Mouse (Mus musculus): Measurements from ENCODE around the gene Eif1. TPM values are rescaled to one million over a fixed set of nuclear protein-coding genes. Genes with fewer than 3 reads are reported as not detected.
"Not testable (repeated sequence)": the region's sequence is repeated elsewhere in the genome, so short reads cannot be mapped to it uniquely, and the experiment has no call there.

The Eif1 gene
- polyA plus RNA-seq, 1 experiment from 2014 or later, result 1,744 TPM

DNA sequence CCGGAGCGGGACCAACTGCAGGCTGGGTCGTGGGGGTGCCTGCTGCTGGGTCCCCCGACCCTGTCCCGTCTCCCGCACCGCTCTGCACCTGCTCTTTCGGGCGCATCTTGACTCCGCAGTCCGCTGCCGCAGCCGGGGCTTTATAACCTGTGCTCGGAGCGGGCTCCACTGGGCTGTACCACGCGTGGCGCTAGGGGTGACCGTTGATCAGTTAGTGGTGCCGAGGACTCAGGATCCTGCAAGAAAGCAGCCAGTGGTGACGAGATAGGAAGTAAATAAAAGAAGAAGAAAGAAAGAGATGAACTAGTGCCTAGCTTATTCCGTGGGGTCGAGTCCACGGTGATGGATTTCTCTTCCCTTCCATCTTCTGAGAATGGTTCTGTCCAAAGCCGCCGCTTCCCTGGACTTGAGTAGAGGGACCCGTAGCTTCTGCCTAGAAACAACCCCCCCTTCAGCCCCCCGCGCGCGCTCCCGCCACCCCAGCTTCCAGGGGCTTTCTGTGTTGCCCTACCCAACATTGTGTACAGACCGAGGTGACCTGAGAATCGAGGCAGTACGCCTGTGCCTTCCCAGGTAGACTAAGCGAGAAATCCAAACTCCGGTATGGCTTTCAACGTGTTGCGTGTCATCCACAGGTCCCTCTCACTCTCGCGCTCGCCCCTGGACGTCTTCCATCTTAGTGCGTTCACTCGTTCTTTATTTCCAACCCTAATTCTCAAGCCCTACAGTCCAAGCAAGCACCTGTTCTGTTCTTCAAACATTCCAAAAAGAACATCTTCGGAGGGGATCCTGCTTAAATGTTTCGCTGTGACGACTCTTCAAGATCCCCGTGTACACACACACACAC, 36.5 kb downstream of the Eif1 start, which contains the start of gene Hap1:
TSS of gene Hap1 (minus strand) at position 157 of the 847 bp plus-strand sequence.
- Histone ChIP-seq H3K27ac (ENCODE audit: low read depth, low read length) (no peak within 1 kb of the TSS), H3K4me3 (ENCODE audit: low read length) (peak within 1 kb of the TSS; percentile 70), H3K36me3 (ENCODE audit: control insufficient read depth, insufficient read depth, low read length) (no peaks in the 10 kb centered on the region), H3K4me2 (replicated peaks; ENCODE audit: low read depth, low read length) (peak within 1 kb of the TSS; percentile 98), H3K27me3 (ENCODE audit: control insufficient read depth, insufficient read depth, low read length) (peaks cover 53% of the 10 kb centered on the region), H3K9me3 (ENCODE audit: control insufficient read depth, low read length) (no peaks in the 10 kb centered on the region), H3K4me1 (ENCODE audit: control insufficient read depth, insufficient read depth, low read length) (0 out of 2 replicates have a peak, but pooled peaks cover 8% of the 10 kb centered on the region), H3K9ac (ENCODE audit: low read depth, low read length) (peak within 1 kb of the TSS; percentile 56)
- peak; percentile 59; the same call in 1 of the 2 replicates for ATAC-seq (ENCODE audit: low FRiP score, low TSS enrichment)
- 2% methylated on average over 49 of the region's 49 CpGs for whole genome bisulfite sequencing

DNA sequence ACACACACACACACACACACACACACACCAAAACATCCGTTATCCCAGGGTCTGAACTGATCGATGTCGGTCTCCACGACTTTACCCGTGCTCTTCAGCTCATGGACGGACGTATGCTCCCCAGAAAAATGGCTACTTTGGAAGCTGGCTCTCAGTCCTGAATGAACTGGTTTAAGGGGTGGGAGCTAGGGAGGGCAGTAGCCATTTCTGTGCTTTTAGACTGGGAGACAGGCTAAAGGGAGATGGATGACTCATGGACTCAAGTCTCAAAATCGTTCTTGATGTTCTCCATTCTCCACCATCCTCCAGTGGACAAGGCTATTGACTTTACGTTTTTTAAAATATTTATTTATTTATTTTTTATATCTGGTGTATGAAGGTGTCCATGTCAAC, 37.1 kb downstream of the Eif1 start:
- peak overlapping the region; percentile 70 for H3K4me3 ChIP-seq (ENCODE audit: low read length)
- H3K9ac ChIP-seq (ENCODE audit: low read depth, low read length), result 0 out of 2 replicates have a peak overlapping the region, but pooled peaks have one; percentile 56

DNA sequence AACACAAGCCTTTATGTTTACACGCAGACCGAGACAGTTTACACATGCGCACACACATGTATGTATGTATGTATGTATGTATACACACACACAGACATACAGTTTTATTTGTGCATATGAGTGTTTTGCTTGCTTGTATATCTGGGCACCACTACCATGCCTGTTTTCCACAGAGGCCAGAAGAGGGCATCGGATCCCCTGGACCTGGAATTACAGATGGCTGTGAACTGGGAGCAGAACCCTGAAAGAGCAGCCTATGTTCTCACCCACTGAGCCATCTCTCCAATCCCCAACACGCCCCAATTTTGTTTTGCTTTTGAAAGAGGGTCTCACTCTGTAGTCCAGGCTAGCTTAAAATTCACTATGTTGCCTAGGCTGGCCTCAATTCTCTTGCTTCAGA, 37.7 kb downstream of the Eif1 start:
- ATAC-seq (ENCODE audit: low FRiP score, low TSS enrichment), result no peak
- Histone ChIP-seq H3K4me2 (replicated peaks; ENCODE audit: low read depth, low read length) (no peak overlapping the region), H3K36me3 (ENCODE audit: control insufficient read depth, insufficient read depth, low read length) (no peaks in the 10 kb centered on the region), H3K9ac (ENCODE audit: low read depth, low read length) (no peak overlapping the region), H3K9me3 (ENCODE audit: control insufficient read depth, low read length) (no peaks in the 10 kb centered on the region), H3K4me1 (ENCODE audit: control insufficient read depth, insufficient read depth, low read length) (0 out of 2 replicates have a peak, but pooled peaks cover 8% of the 10 kb centered on the region), H3K27ac (ENCODE audit: low read depth, low read length) (no peak overlapping the region), H3K4me3 (ENCODE audit: low read length) (no peak overlapping the region), H3K27me3 (ENCODE audit: control insufficient read depth, insufficient read depth, low read length) (peaks cover 53% of the 10 kb centered on the region)
- 50% methylated on average over 5 of the region's 5 CpGs for WGBS

More for the DNA sequence above, 37.1 kb downstream of the Eif1 start:
- H3K36me3 ChIP-seq (ENCODE audit: control insufficient read depth, insufficient read depth, low read length), result no peaks in the 10 kb centered on the region
- H3K9me3 ChIP-seq (ENCODE audit: control insufficient read depth, low read length), result no peaks in the 10 kb centered on the region
- 0 out of 2 replicates have a peak, but pooled peaks cover 8% of the 10 kb centered on the region for H3K4me1 ChIP-seq (ENCODE audit: control insufficient read depth, insufficient read depth, low read length)
- no peak overlapping the region for H3K27ac ChIP-seq (ENCODE audit: low read depth, low read length)
- no peak for ATAC-seq (ENCODE audit: low FRiP score, low TSS enrichment)
- peak overlapping the region; percentile 98 for H3K4me2 ChIP-seq (replicated peaks; ENCODE audit: low read depth, low read length)
- H3K27me3 ChIP-seq (ENCODE audit: control insufficient read depth, insufficient read depth, low read length), result peaks cover 53% of the 10 kb centered on the region
- WGBS, result 19% methylated on average over 9 of the region's 9 CpGs

DNA sequence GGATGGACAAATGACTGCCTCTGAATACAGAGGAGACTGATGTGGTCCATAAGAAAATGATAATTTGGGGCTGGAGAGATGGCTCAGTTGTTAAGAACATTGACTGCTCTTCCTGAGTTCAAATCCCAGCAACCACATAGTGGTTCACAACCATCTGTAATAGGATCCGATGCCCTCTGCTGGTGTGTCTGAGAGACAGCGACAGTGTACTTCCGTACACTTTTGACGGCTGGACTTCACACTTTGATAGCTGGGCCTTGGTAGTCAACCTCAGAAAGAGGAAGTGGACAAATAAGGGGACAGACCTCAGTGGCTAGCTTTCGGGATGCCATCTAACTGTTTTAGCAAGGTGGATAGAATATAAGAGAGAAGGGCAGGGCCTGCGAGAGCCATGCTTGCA, 40.5 kb downstream of the Eif1 start:
- no peaks in the 10 kb centered on the region for H3K36me3 ChIP-seq (ENCODE audit: control insufficient read depth, insufficient read depth, low read length)
- H3K9me3 ChIP-seq (ENCODE audit: control insufficient read depth, low read length), result no peaks in the 10 kb centered on the region
- H3K4me1 ChIP-seq (ENCODE audit: control insufficient read depth, insufficient read depth, low read length), result 0 out of 2 replicates have a peak, but pooled peaks cover 3% of the 10 kb centered on the region
- ATAC-seq (ENCODE audit: low FRiP score, low TSS enrichment), result no peak
- H3K9ac ChIP-seq (ENCODE audit: low read depth, low read length), result no peak overlapping the region
- H3K27ac ChIP-seq (ENCODE audit: low read depth, low read length), result no peak overlapping the region
- no peak overlapping the region for H3K4me2 ChIP-seq (replicated peaks; ENCODE audit: low read depth, low read length)
- peaks cover 30% of the 10 kb centered on the region for H3K27me3 ChIP-seq (ENCODE audit: control insufficient read depth, insufficient read depth, low read length)
- no peak overlapping the region for H3K4me3 ChIP-seq (ENCODE audit: low read length)
- WGBS, result 74% methylated on average over 6 of the region's 6 CpGs

DNA sequence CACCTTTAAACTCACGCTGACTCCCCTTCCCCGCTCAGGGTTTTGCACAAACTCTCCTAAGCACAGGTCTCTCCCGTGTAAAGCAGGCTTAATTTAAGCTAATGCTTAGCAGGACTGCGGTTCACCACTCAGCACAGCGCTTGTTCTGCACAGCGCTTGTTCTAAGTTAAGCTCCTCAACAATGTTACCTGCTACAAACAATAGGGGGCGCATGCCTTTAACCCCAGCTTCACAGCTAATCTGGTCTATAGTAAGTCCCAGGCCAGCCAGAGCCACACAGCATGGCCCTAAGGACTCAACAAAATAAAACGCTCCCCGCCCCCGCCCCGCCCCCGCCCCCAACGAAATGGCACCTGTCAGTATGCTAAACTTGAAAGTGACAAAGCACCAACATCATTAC, 41.4 kb downstream of the Eif1 start:
- H3K27me3 ChIP-seq (ENCODE audit: control insufficient read depth, insufficient read depth, low read length), result peaks cover 21% of the 10 kb centered on the region
- not testable (repeated sequence) for ATAC-seq (ENCODE audit: low FRiP score, low TSS enrichment); H3K4me3 ChIP-seq (ENCODE audit: low read length); H3K4me2 ChIP-seq (replicated peaks; ENCODE audit: low read depth, low read length); H3K27ac ChIP-seq (ENCODE audit: low read depth, low read length); H3K9me3 ChIP-seq (ENCODE audit: control insufficient read depth, low read length); H3K9ac ChIP-seq (ENCODE audit: low read depth, low read length); H3K4me1 ChIP-seq (ENCODE audit: control insufficient read depth, insufficient read depth, low read length); H3K36me3 ChIP-seq (ENCODE audit: control insufficient read depth, insufficient read depth, low read length)
- no CpG with 5 or more reads among the region's 13 CpGs for WGBS

DNA sequence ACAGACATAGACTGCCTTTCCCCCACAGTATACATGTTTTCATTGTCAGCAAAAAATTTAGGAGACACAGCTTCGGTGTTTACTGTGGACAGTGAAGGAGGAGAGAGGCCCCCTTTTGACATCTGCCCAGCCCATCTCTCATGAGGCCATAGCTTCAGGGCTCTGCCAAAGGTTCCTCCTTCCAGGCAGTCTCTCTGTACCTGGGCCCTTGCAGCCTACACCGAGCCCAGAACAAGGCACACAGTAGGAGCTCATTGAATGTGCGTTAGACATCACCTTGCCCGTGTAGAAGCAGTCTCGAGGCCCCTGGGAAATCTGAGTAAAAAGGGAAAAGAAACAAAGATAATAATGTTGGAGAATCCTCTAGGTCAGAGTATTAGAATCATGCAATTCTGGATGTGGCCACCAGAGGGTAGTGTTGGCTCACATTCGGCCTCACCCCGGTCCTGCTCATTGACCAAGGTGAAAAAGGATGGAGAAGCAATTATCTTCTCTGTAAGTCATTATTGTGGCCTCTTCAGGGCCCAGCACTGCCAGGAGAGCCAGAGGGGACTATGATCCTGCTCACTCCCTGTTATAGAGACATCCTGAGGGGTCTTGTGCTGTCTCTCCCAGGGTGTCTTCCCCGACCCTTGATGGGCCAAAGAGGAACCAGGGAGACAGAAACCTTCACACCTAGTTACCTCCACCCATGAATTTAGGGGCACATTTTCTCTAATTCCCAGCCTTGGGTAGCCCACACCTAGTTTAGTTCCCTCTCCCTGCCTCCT, 42.7 kb downstream of the Eif1 start:
- peak; percentile 57; the same call in 1 of the 2 replicates for ATAC-seq (ENCODE audit: low FRiP score, low TSS enrichment)
- no peaks in the 10 kb centered on the region for H3K9me3 ChIP-seq (ENCODE audit: control insufficient read depth, low read length)
- WGBS, result 11% methylated on average over 8 of the region's 8 CpGs
- peaks cover 10% of the 10 kb centered on the region for H3K27me3 ChIP-seq (ENCODE audit: control insufficient read depth, insufficient read depth, low read length)
- H3K36me3 ChIP-seq (ENCODE audit: control insufficient read depth, insufficient read depth, low read length), result no peaks in the 10 kb centered on the region
- H3K27ac ChIP-seq (ENCODE audit: low read depth, low read length), result no peak overlapping the region
- H3K4me2 ChIP-seq (replicated peaks; ENCODE audit: low read depth, low read length), result no peak overlapping the region
- no peaks in the 10 kb centered on the region for H3K4me1 ChIP-seq (ENCODE audit: control insufficient read depth, insufficient read depth, low read length)
- H3K4me3 ChIP-seq (ENCODE audit: low read length), result no peak overlapping the region
- no peak overlapping the region for H3K9ac ChIP-seq (ENCODE audit: low read depth, low read length)

DNA sequence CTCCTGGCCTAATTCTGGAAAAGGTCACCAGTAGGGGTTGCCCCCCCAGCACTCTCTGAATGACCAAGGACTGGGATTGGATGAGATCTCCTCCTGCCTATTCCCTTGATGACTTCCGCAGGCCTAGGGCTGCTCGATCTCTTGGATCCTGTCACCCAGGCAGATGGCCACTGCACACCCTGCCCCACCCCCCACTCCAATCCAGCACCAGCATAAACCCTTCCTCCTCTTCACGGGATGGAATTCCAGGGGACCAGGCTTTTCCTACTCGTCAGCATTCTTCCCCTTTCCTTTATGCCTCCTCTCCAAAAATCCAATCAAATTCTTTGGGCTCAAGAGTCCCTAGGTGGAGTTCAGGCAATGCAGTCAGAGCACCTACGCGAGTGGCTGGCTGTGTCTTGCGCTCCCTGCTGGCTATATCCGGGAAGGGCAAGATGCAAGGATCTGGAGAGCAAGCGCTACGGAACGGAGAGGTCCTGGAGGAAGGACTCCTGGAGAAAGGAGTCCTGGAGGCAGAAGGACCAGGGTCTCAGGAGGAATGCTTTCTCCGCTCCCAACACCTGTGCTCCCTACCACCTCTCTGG, 43.4 kb downstream of the Eif1 start:
- ATAC-seq (ENCODE audit: low FRiP score, low TSS enrichment), result peak; percentile 36; the same call in 1 of the 2 replicates
- Histone ChIP-seq H3K36me3 (ENCODE audit: control insufficient read depth, insufficient read depth, low read length) (no peaks in the 10 kb centered on the region), H3K27ac (ENCODE audit: low read depth, low read length) (no peak overlapping the region), H3K4me2 (replicated peaks; ENCODE audit: low read depth, low read length) (no peak overlapping the region), H3K9me3 (ENCODE audit: control insufficient read depth, low read length) (no peaks in the 10 kb centered on the region), H3K9ac (ENCODE audit: low read depth, low read length) (no peak overlapping the region), H3K4me1 (ENCODE audit: control insufficient read depth, insufficient read depth, low read length) (no peaks in the 10 kb centered on the region), H3K4me3 (ENCODE audit: low read length) (no peak overlapping the region), H3K27me3 (ENCODE audit: control insufficient read depth, insufficient read depth, low read length) (peaks cover 7% of the 10 kb centered on the region)
- WGBS, result 21% methylated on average over 12 of the region's 12 CpGs

DNA sequence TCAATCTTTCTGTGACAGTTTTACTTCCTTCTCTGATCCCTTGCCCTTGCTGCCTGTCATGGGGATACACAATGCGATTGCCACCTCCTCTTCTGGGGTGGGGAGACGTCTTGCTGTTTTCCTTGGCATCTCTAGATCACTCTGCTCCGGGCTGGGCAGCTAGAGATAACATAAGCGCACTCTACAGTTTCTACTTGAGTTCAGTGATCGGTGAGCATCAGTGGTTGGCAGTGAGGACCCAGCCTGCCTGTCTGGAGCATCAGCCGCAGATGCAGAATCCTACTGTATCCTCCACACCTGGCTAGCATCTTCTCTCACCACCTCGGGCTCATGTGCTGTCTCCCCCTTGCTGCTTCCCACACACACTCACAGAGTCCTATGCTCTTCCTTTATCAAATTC, 49.5 kb downstream of the Eif1 start:
- H3K4me1 ChIP-seq (ENCODE audit: control insufficient read depth, insufficient read depth, low read length), result no peaks in the 10 kb centered on the region
- no peaks in the 10 kb centered on the region for H3K27me3 ChIP-seq (ENCODE audit: control insufficient read depth, insufficient read depth, low read length)
- no peak overlapping the region for H3K27ac ChIP-seq (ENCODE audit: low read depth, low read length)
- no peaks in the 10 kb centered on the region for H3K9me3 ChIP-seq (ENCODE audit: control insufficient read depth, low read length)
- peaks cover 36% of the 10 kb centered on the region for H3K36me3 ChIP-seq (ENCODE audit: control insufficient read depth, insufficient read depth, low read length)
- no peak overlapping the region for H3K4me2 ChIP-seq (replicated peaks; ENCODE audit: low read depth, low read length)
- H3K4me3 ChIP-seq (ENCODE audit: low read length), result no peak overlapping the region
- no peak overlapping the region for H3K9ac ChIP-seq (ENCODE audit: low read depth, low read length)
- ATAC-seq (ENCODE audit: low FRiP score, low TSS enrichment), result no peak
- WGBS, result 34% methylated on average over 7 of the region's 7 CpGs
